Mouse (Mus musculus): ENCODE measurements around the gene Zfp787. TPM values are rescaled to one million over a fixed set of nuclear protein-coding genes. Genes with fewer than 3 reads are reported as not detected.

Gene Zfp787
- total and polyA plus RNA-seq, 3 experiments: 28.4 to 35.2 (median 32.5) TPM

GRCm38 (mm10) chr7:6161541-6161940 lies 5.7 kb upstream of the Zfp787 start:
- no peaks in the 10 kb centered on the region for H3K36me3 ChIP-seq (ENCODE audit: control insufficient read depth, insufficient read depth, low read length)
- WGBS: 50% methylated on average over 3 of the region's 3 CpGs
- peaks cover 2% of the 10 kb centered on the region; the same call in 1 of the 2 replicates for H3K4me1 ChIP-seq (ENCODE audit: control insufficient read depth, insufficient read depth, low read length)
- H3K4me3 ChIP-seq: no peak overlapping the region
- no peaks in the 10 kb centered on the region for H3K27me3 ChIP-seq (ENCODE audit: control insufficient read depth, insufficient read depth, low read length)
- H3K79me2 ChIP-seq (replicated peaks; ENCODE audit: control insufficient read depth, insufficient read depth, low read length): no peaks in the 10 kb centered on the region
- H3K27ac ChIP-seq: no peak overlapping the region
- no peak for DNase-seq
- no peak overlapping the region for H3K9ac ChIP-seq (ENCODE audit: low read depth, low read length)
- TF ChIP-seq EP300 (IDR thresholded peaks at IDR 0.05; ENCODE audit: insufficient read depth, low read depth, low read length) (no peak), CTCF (IDR thresholded peaks at IDR 0.05) (no peak), POLR2A (IDR thresholded peaks at IDR 0.05; ENCODE audit: insufficient read depth, low read depth, low read length) (no peak)
- intact Hi-C loops (cut with DNase I): no loop called here

- Histone ChIP-seq H3K27ac (no peak overlapping the region), H3K27me3 (ENCODE audit: control insufficient read depth, insufficient read depth, low read length) (no peaks in the 10 kb centered on the region), H3K4me3 (no peak overlapping the region), H3K4me1 (ENCODE audit: control insufficient read depth, insufficient read depth, low read length) (peaks cover 4% of the 10 kb centered on the region), H3K9ac (ENCODE audit: low read depth, low read length) (no peak overlapping the region), H3K79me2 (replicated peaks; ENCODE audit: control insufficient read depth, insufficient read depth, low read length) (no peaks in the 10 kb centered on the region), H3K36me3 (ENCODE audit: control insufficient read depth, insufficient read depth, low read length) (no peaks in the 10 kb centered on the region)
- intact Hi-C loops (cut with DNase I): loop anchor here (5.0 kb wide), 1 partner anchor 128 kb away; the partner anchor contains the start of gene Zfp667
- 90% methylated on average over 3 of the region's 3 CpGs for WGBS
- DNase-seq: no peak
- no peak for TF ChIP-seq EP300 (IDR thresholded peaks at IDR 0.05; ENCODE audit: insufficient read depth, low read depth, low read length)
- TF ChIP-seq POLR2A (IDR thresholded peaks at IDR 0.05; ENCODE audit: insufficient read depth, low read depth, low read length): no peak
- TF ChIP-seq CTCF (IDR thresholded peaks at IDR 0.05): no peak
Observed at GRCm38 (mm10) chr7:6159604-6160003, 3.8 kb upstream of the Zfp787 start.

GRCm38 (mm10) chr7:6157479-6157878 lies 1.7 kb upstream of the Zfp787 start:
- Histone ChIP-seq H3K27me3 (ENCODE audit: control insufficient read depth, insufficient read depth, low read length) (no peaks in the 10 kb centered on the region), H3K36me3 (ENCODE audit: control insufficient read depth, insufficient read depth, low read length) (peaks cover 5% of the 10 kb centered on the region), H3K4me3 (no peak overlapping the region), H3K79me2 (replicated peaks; ENCODE audit: control insufficient read depth, insufficient read depth, low read length) (peaks cover 5% of the 10 kb centered on the region; the same call in 1 of the 2 replicates), H3K9ac (ENCODE audit: low read depth, low read length) (no peak overlapping the region), H3K4me1 (ENCODE audit: control insufficient read depth, insufficient read depth, low read length) (peaks cover 18% of the 10 kb centered on the region), H3K27ac (no peak overlapping the region)
- intact Hi-C loops (cut with DNase I): loop anchor here (5.0 kb wide), 1 partner anchor 130 kb away; the partner anchor contains the start of gene Zfp667
- WGBS: 21% methylated on average over 1 of the region's 1 CpGs
- TF ChIP-seq CTCF (IDR thresholded peaks at IDR 0.05) (no peak), POLR2A (IDR thresholded peaks at IDR 0.05; ENCODE audit: insufficient read depth, low read depth, low read length) (no peak), EP300 (IDR thresholded peaks at IDR 0.05; ENCODE audit: insufficient read depth, low read depth, low read length) (no peak)
- DNase-seq: no peak

GRCm38 (mm10) chr7:6156901-6157472 lies 1.2 kb upstream of the Zfp787 start:
- no peaks in the 10 kb centered on the region for H3K27me3 ChIP-seq (ENCODE audit: control insufficient read depth, insufficient read depth, low read length)
- H3K4me1 ChIP-seq (ENCODE audit: control insufficient read depth, insufficient read depth, low read length): peaks cover 21% of the 10 kb centered on the region
- peak overlapping the region; percentile 99 for H3K27ac ChIP-seq
- H3K36me3 ChIP-seq (ENCODE audit: control insufficient read depth, insufficient read depth, low read length): peaks cover 5% of the 10 kb centered on the region
- intact Hi-C loops (cut with DNase I): loop anchor here (1.0 to 5.0 kb wide), 2 partner anchors 15 to 130 kb away; partner anchors contain the start of genes Zfp444 and Zfp667
- TF ChIP-seq POLR2A (IDR thresholded peaks at IDR 0.05; ENCODE audit: insufficient read depth, low read depth, low read length) (no peak), EP300 (IDR thresholded peaks at IDR 0.05; ENCODE audit: insufficient read depth, low read depth, low read length) (no peak), CTCF (IDR thresholded peaks at IDR 0.05) (no peak)
- no peak for DNase-seq
- H3K4me3 ChIP-seq: peak overlapping the region; percentile 99
- H3K9ac ChIP-seq (ENCODE audit: low read depth, low read length): peak overlapping the region; percentile 58
- H3K79me2 ChIP-seq (replicated peaks; ENCODE audit: control insufficient read depth, insufficient read depth, low read length): peaks cover 5% of the 10 kb centered on the region; the same call in 1 of the 2 replicates
- 40% methylated on average over 9 of the region's 9 CpGs for WGBS

- intact Hi-C loops (cut with DNase I): loop anchor here (5.0 kb wide), 1 partner anchor 132 kb away; the partner anchor contains the start of gene Zfp667
- H3K9ac ChIP-seq (ENCODE audit: low read depth, low read length): peak overlapping the region; percentile 83
- TF ChIP-seq CTCF (IDR thresholded peaks at IDR 0.05) (no peak), POLR2A (IDR thresholded peaks at IDR 0.05; ENCODE audit: insufficient read depth, low read depth, low read length) (peak; percentile 82), EP300 (IDR thresholded peaks at IDR 0.05; ENCODE audit: insufficient read depth, low read depth, low read length) (peak; percentile 6; the same call in 1 of the 2 replicates)
- H3K4me3 ChIP-seq: peak overlapping the region; percentile 99
- H3K27me3 ChIP-seq (ENCODE audit: control insufficient read depth, insufficient read depth, low read length): no peaks in the 10 kb centered on the region
- H3K27ac ChIP-seq: peak overlapping the region; percentile 99
- H3K79me2 ChIP-seq (replicated peaks; ENCODE audit: control insufficient read depth, insufficient read depth, low read length): peaks cover 5% of the 10 kb centered on the region; the same call in 1 of the 2 replicates
- H3K36me3 ChIP-seq (ENCODE audit: control insufficient read depth, insufficient read depth, low read length): peaks cover 8% of the 10 kb centered on the region
- peak; percentile 89 to 90 for DNase-seq
- peaks cover 32% of the 10 kb centered on the region for H3K4me1 ChIP-seq (ENCODE audit: control insufficient read depth, insufficient read depth, low read length)
- under 1% methylated on average over 71 of the region's 85 CpGs for WGBS
Observed at GRCm38 (mm10) chr7:6155031-6155872, 545 bp downstream of the Zfp787 start.
